Mouse (Mus musculus) hindbrain, embryonic 12.5 days (tissue): ENCODE results near the gene Prkg1. TPM values are rescaled to one million over a fixed set of nuclear protein-coding genes. Genes with fewer than 3 reads are reported as not detected.

ENCODE experiments used
- ATAC-seq: fragments of 200-750 bp; cut with Nextera tagmentation; 2 replicates; pipeline ENCODE4 v1.8.0; 2017; ENCODE audit warnings: moderate TSS enrichment; ENCODE audit not compliant: low FRiP score
- H3K27ac ChIP-seq: fragments of 300-500 bp; sonication (generic); 2 replicates; pipeline ENCODE4 v1.5.1; 2016; ENCODE audit warnings: mild to moderate bottlenecking
- H3K27me3 ChIP-seq: fragments of 300-500 bp; sonication (generic); 2 replicates; pipeline ENCODE4 v1.6.1; 2016; ENCODE audit warnings: mild to moderate bottlenecking
- H3K36me3 ChIP-seq: fragments of 300-500 bp; sonication (generic); 2 replicates; pipeline ENCODE4 v1.6.1; 2016; ENCODE audit warnings: mild to moderate bottlenecking
- H3K4me1 ChIP-seq: fragments of 300-500 bp; sonication (generic); 2 replicates; pipeline ENCODE4 v1.6.1; 2016
- H3K4me2 ChIP-seq: fragments of 300-500 bp; sonication (generic); replicated peaks from 2 replicates; pipeline ENCODE4 v1.6.1; 2016; ENCODE audit warnings: mild to moderate bottlenecking
- H3K4me3 ChIP-seq: fragments of 300-500 bp; sonication (generic); 2 replicates; pipeline ENCODE4 v1.5.1; 2016; ENCODE audit warnings: mild to moderate bottlenecking
- H3K9ac ChIP-seq: fragments of 300-500 bp; sonication (generic); 2 replicates; pipeline ENCODE4 v1.6.1; 2016; ENCODE audit warnings: mild to moderate bottlenecking, moderate library complexity
- H3K9me3 ChIP-seq: fragments of 300-500 bp; sonication (generic); replicated peaks from 2 replicates; pipeline ENCODE4 v1.6.1; 2016; ENCODE audit warnings: mild to moderate bottlenecking
- WGBS: fragments of 180-500 bp; shearing (Covaris S2); methylation state at CpG from one replicate; pipeline ENCODE4 v1.1.7; 2016; 5-methylcytosine and 5-hydroxymethylcytosine counted together
- polyA plus RNA-seq: library from polyadenylated mRNA; unstranded; fragments of >200 nt; fragmentation: Nextera tagmentation; extraction: Ambion mirVana; gene quantifications from 2 replicates; pipeline ENCODE4 v1.2.1, GENCODE M21; 2016

Prkg1 gene
- polyA plus RNA-seq, 1 experiment from 2014 or later = 9.2 TPM

- no peak overlapping the region for H3K4me2 ChIP-seq
- H3K9ac ChIP-seq = no peak overlapping the region
- H3K36me3 ChIP-seq = no peaks in the 10 kb centered on the region
- ATAC-seq = no peak
- H3K4me3 ChIP-seq = no peak overlapping the region
- H3K27me3 ChIP-seq = no peaks in the 10 kb centered on the region
- H3K27ac ChIP-seq = no peak overlapping the region
- 0 out of 2 replicates have a peak, but pooled peaks cover 2% of the 10 kb centered on the region for H3K4me1 ChIP-seq
- no peaks in the 10 kb centered on the region for H3K9me3 ChIP-seq
- WGBS = 82% methylated on average over 2 of the region's 2 CpGs
These were observed 826.8 kb downstream of the Prkg1 start for GRCm38 (mm10) chr19:30938058-30938457.

- no peak overlapping the region for H3K4me3 ChIP-seq
- ATAC-seq = no peak
- H3K36me3 ChIP-seq = no peaks in the 10 kb centered on the region
- H3K27me3 ChIP-seq = no peaks in the 10 kb centered on the region
- no peak overlapping the region for H3K27ac ChIP-seq
- H3K4me2 ChIP-seq = no peak overlapping the region
- WGBS = 92% methylated on average over 5 of the region's 5 CpGs
- no peaks in the 10 kb centered on the region for H3K4me1 ChIP-seq
- no peaks in the 10 kb centered on the region for H3K9me3 ChIP-seq
- H3K9ac ChIP-seq = no peak overlapping the region
These were observed 833.2 kb downstream of the Prkg1 start for GRCm38 (mm10) chr19:30931469-30932192.

GRCm38 (mm10) chr19:30924032-30924431 lies 840.8 kb downstream of the Prkg1 start:
- WGBS = 92% methylated on average over 1 of the region's 1 CpGs
- Histone ChIP-seq H3K9me3 (no peaks in the 10 kb centered on the region), H3K4me3 (no peak overlapping the region), H3K27me3 (no peaks in the 10 kb centered on the region), H3K9ac (no peak overlapping the region), H3K36me3 (no peaks in the 10 kb centered on the region), H3K27ac (no peak overlapping the region), H3K4me1 (no peaks in the 10 kb centered on the region), H3K4me2 (no peak overlapping the region)
- ATAC-seq = no peak

- no peak overlapping the region for H3K27ac ChIP-seq
- no peaks in the 10 kb centered on the region for H3K27me3 ChIP-seq
- no peak overlapping the region for H3K9ac ChIP-seq
- no peak for ATAC-seq
- no peaks in the 10 kb centered on the region for H3K36me3 ChIP-seq
- no peak overlapping the region for H3K4me2 ChIP-seq
- no peaks in the 10 kb centered on the region for H3K9me3 ChIP-seq
- H3K4me1 ChIP-seq = no peaks in the 10 kb centered on the region
- no peak overlapping the region for H3K4me3 ChIP-seq
These were observed 862.5 kb downstream of the Prkg1 start for GRCm38 (mm10) chr19:30902290-30902689.

GRCm38 (mm10) chr19:30901025-30901424 lies 863.8 kb downstream of the Prkg1 start:
- H3K4me3 ChIP-seq = no peak overlapping the region
- H3K27me3 ChIP-seq = no peaks in the 10 kb centered on the region
- H3K9me3 ChIP-seq = no peaks in the 10 kb centered on the region
- no peaks in the 10 kb centered on the region for H3K4me1 ChIP-seq
- H3K4me2 ChIP-seq = no peak overlapping the region
- no peak for ATAC-seq
- H3K36me3 ChIP-seq = no peaks in the 10 kb centered on the region
- no peak overlapping the region for H3K27ac ChIP-seq
- WGBS = 83% methylated on average over 3 of the region's 3 CpGs
- no peak overlapping the region for H3K9ac ChIP-seq

GRCm38 (mm10) chr19:30890377-30890776 lies 874.5 kb downstream of the Prkg1 start:
- Histone ChIP-seq H3K4me2 (no peak overlapping the region), H3K36me3 (no peaks in the 10 kb centered on the region), H3K9ac (no peak overlapping the region), H3K9me3 (no peaks in the 10 kb centered on the region), H3K4me3 (no peak overlapping the region), H3K27ac (no peak overlapping the region), H3K4me1 (peaks cover 5% of the 10 kb centered on the region), H3K27me3 (no peaks in the 10 kb centered on the region)
- peak; percentile 78 for ATAC-seq
- WGBS = 41% methylated on average over 2 of the region's 2 CpGs

GRCm38 (mm10) chr19:30889851-30890250 lies 875.0 kb downstream of the Prkg1 start:
- 65% methylated on average over 3 of the region's 3 CpGs for WGBS
- H3K4me2 ChIP-seq = no peak overlapping the region
- peaks cover 5% of the 10 kb centered on the region for H3K4me1 ChIP-seq
- ATAC-seq = no peak
- H3K9me3 ChIP-seq = no peaks in the 10 kb centered on the region
- no peaks in the 10 kb centered on the region for H3K36me3 ChIP-seq
- H3K27ac ChIP-seq = no peak overlapping the region
- no peaks in the 10 kb centered on the region for H3K27me3 ChIP-seq
- H3K4me3 ChIP-seq = no peak overlapping the region
- H3K9ac ChIP-seq = no peak overlapping the region

- H3K9ac ChIP-seq = no peak overlapping the region
- H3K27me3 ChIP-seq = no peaks in the 10 kb centered on the region
- H3K4me2 ChIP-seq = no peak overlapping the region
- no peak for ATAC-seq
- H3K4me1 ChIP-seq = no peaks in the 10 kb centered on the region
- H3K9me3 ChIP-seq = no peaks in the 10 kb centered on the region
- H3K27ac ChIP-seq = no peak overlapping the region
- no peak overlapping the region for H3K4me3 ChIP-seq
- H3K36me3 ChIP-seq = no peaks in the 10 kb centered on the region
- WGBS = 82% methylated on average over 4 of the region's 4 CpGs
These were observed 903.4 kb downstream of the Prkg1 start for GRCm38 (mm10) chr19:30861441-30861840.

- H3K27me3 ChIP-seq = no peaks in the 10 kb centered on the region
- H3K9me3 ChIP-seq = no peaks in the 10 kb centered on the region
- no peak overlapping the region for H3K9ac ChIP-seq
- H3K27ac ChIP-seq = no peak overlapping the region
- no peak overlapping the region for H3K4me3 ChIP-seq
- H3K4me2 ChIP-seq = no peak overlapping the region
- ATAC-seq = no peak
- no peaks in the 10 kb centered on the region for H3K36me3 ChIP-seq
- 81% methylated on average over 4 of the region's 4 CpGs for WGBS
- no peaks in the 10 kb centered on the region for H3K4me1 ChIP-seq
These were observed 913.8 kb downstream of the Prkg1 start for GRCm38 (mm10) chr19:30851023-30851422.

- Histone ChIP-seq H3K27ac (no peak overlapping the region), H3K9me3 (no peaks in the 10 kb centered on the region), H3K36me3 (no peaks in the 10 kb centered on the region), H3K4me3 (no peak overlapping the region), H3K4me1 (no peaks in the 10 kb centered on the region), H3K4me2 (no peak overlapping the region), H3K27me3 (no peaks in the 10 kb centered on the region), H3K9ac (no peak overlapping the region)
- ATAC-seq = no peak
- 83% methylated on average over 4 of the region's 4 CpGs for WGBS
These were observed 919.9 kb downstream of the Prkg1 start for GRCm38 (mm10) chr19:30844916-30845315.

- no peaks in the 10 kb centered on the region for H3K9me3 ChIP-seq
- peak; percentile 64 for ATAC-seq
- whole genome bisulfite sequencing = 71% methylated on average over 4 of the region's 4 CpGs
- no peaks in the 10 kb centered on the region for H3K27me3 ChIP-seq
- H3K9ac ChIP-seq = no peak overlapping the region
- H3K4me2 ChIP-seq = no peak overlapping the region
- no peaks in the 10 kb centered on the region for H3K36me3 ChIP-seq
- no peak overlapping the region for H3K4me3 ChIP-seq
- no peak overlapping the region for H3K27ac ChIP-seq
- no peaks in the 10 kb centered on the region for H3K4me1 ChIP-seq
These were observed 921.2 kb downstream of the Prkg1 start for GRCm38 (mm10) chr19:30843637-30844036.

- Histone ChIP-seq H3K4me3 (no peak overlapping the region), H3K4me2 (no peak overlapping the region), H3K27me3 (no peaks in the 10 kb centered on the region), H3K9ac (no peak overlapping the region), H3K4me1 (no peaks in the 10 kb centered on the region), H3K9me3 (no peaks in the 10 kb centered on the region), H3K27ac (no peak overlapping the region), H3K36me3 (no peaks in the 10 kb centered on the region)
- peak; percentile 88 for ATAC-seq
- WGBS = 20% methylated on average over 4 of the region's 4 CpGs
These were observed 921.7 kb downstream of the Prkg1 start for GRCm38 (mm10) chr19:30843052-30843564.

- Histone ChIP-seq H3K27ac (no peak overlapping the region), H3K4me2 (no peak overlapping the region), H3K27me3 (no peaks in the 10 kb centered on the region), H3K9me3 (no peaks in the 10 kb centered on the region), H3K4me3 (no peak overlapping the region), H3K9ac (no peak overlapping the region), H3K36me3 (no peaks in the 10 kb centered on the region), H3K4me1 (no peaks in the 10 kb centered on the region)
- WGBS = 58% methylated on average over 1 of the region's 1 CpGs
- ATAC-seq = 0 out of 2 replicates have a peak, but pooled peaks have one; percentile 13
These were observed 922.2 kb downstream of the Prkg1 start for GRCm38 (mm10) chr19:30842640-30843039.
